Mouse (Mus musculus) kidney, postnatal 4 days (tissue): ENCODE measurements at regions not wholly inside any gene's neighbourhood (a gene's known extent, or its start where the extent isn't known, plus 50 kb on each side); places are given as distances from the start of the nearest gene placed in this dataset.

ENCODE experiments used
- DNase-seq, 2 experiments: peaks; one replicate each; pipeline ENCODE4 v3.0.0; 2021; ENCODE audit warnings: mixed read lengths in 2 of 2

DNA sequence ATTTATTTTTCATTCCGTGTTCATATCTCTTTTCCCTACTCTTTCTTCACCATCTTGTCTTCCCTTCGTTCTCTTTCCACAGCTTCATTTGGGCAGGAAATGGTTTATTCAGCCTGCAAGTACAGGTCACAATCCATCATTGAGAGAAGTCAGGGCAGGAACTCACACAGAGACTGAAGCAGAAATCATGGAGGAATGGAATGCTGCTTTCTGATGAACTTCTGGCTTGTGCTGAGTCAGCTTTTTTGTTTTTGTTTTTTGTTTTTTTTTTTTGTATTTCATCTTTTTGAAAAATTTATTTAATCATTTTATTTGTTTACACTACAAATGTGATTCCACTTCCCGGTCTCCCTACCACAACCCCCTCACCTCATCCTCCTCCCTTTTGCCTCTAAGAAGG is 51.2 kb upstream of the Suclg2 start:
- DNase-seq = no peak

- DNase-seq = no peak
These were observed 83.1 kb upstream of the Suclg2 start for GRCm38 (mm10) chr6:95801651-95802050.

DNA sequence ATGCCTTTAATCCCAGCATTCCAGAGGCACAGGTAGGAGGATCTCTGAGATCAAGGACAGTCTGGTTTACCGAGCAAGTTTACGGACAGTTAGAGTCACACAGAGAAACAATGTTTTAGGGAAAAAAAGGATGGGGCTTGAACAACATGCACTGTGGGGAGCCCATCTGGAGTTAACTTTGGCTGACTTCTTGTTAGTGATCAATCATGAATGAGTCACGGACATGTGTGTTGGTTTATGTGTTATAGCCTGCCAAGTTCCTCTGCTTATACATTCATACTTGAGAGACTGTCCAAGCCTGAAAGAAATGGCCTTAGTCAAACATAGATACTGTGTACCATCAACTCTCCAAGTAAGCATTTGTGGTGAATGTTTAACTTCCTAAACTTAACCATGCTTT is 122.9 kb upstream of the Suclg2 start:
- peak in 1 of 2 experiments; percentile 12 for DNase-seq

- DNase-seq = no peak
These were observed 127.9 kb upstream of the Suclg2 start for GRCm38 (mm10) chr6:95846536-95846935.

DNA sequence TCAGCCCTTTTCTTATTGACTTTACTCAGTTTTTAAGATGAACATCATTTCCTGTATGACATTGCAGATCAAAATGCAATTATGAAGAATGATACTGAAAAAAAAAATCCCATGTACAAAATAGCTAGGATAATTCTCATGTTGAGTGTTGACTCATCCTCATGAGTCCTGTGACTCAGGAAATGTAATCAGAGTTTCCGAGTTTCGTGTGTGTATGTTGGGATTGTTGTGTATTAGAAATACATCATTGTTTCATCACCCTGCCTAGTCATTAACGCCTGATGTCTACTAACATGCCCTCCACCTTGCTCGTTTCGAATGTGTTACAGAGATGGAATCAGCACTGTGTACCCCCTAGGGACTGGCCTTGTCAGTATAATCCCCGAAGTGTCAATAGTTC is 156.9 kb upstream of the Suclg2 start:
- DNase-seq = no peak

GRCm38 (mm10) chr6:95876320-95876719 is 157.7 kb upstream of the Suclg2 start:
- DNase-seq = no peak

GRCm38 (mm10) chr6:95886645-95887044 is 168.0 kb upstream of the Suclg2 start:
- no peak for DNase-seq

DNA sequence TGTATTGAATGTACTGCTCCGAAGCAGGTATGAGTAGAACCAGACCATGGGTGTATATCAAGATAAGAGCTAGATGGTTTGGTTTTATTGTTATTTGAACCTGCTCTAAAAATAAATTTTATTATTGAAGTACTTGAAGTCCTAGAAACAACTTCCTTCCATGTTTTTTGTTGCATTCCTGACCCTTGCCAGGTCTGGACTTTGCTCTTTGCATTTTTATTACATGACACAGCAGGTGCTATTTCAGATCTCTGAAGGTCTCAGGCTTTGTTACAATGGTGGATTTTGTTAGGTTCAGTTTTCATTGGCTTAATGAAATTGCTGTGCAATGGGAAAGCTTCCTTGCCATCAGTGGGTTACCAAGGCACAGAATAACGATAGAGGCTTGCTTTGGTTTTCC is 184.0 kb upstream of the Suclg2 start:
- no peak for DNase-seq

GRCm38 (mm10) chr6:95904085-95904633 is 185.6 kb upstream of the Suclg2 start:
- DNase-seq = no peak

DNA sequence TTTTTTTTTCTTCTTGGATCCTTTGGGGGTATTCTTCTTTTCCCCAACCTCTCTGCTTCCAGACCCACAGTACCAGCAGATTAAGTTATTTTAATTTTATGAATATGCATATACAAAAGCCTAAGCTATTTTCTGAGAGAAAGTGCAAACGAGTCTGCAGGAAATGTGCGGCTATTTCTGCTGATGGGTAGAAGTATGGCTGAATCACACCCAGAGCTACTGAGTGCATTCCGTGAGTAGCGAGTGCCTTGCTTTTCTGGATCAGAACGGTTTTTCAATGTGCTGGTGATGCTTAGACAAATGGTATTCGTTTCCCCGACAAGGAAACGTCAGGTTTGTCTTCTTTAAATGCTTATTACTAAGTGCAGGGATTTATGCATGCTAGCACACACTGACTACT is 186.5 kb upstream of the Suclg2 start:
- DNase-seq = no peak

DNA sequence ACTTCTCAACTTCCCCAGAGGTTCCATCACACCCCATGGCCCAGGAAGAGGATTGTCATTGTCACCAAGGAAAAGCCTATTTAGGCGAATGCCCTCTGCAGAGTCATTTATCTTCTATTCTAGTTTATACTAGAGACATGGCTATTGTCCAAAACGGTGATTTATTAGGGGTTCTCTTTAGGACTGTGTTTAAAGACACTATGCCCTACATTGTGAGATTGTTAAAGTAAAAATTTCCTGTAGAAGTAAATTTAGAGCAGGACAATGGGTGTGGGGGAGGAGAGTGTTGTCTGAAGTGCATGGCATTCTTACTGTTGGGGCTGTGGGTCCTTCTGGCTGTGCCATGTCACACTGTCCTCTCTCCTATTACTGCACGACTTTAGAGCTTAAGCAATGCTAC is 191.2 kb upstream of the Fam19a1 start:
- DNase-seq = no peak

GRCm38 (mm10) chr6:95934561-95934960 is 178.4 kb upstream of the Fam19a1 start:
- no peak for DNase-seq

DNA sequence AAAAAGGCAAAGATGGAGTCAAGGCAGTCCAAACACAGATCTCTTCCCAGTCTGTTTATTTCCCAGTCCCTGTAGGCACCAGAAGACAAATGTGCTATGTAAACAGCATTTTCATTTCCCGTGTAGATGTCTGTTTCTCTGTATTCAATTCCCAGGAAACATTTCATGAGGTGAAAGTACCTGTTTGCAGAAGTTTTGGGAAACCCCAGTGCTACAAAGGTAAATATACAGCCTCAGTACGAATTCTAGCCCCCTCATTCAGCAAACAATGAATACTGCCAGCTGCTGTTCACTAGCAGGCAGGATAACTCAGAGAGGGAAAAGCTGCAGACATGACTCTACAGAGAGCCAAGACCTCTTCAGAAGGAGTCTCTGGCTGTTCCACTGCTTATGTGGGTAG is 176.4 kb upstream of the Fam19a1 start:
- no peak for DNase-seq

DNA sequence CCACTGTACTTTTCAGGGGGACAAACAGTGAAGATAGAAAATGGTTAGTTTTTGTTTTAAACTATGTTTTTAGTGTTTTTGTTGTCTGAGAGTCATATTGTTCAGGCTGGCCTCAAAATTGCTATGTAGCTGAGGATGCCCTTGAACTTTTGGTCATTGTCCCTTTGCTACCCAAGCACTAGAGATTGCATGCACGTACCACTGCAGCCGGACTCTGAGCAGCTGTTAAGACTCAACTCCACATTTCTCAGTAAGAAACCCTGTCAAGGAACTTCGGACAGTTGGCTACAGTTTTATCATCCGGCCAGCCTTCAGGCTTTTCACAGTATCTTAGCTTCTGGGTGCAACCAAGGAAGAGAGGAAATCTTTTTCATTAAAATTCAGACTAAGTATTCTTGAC is 173.9 kb upstream of the Fam19a1 start:
- DNase-seq = peak in 1 of 2 experiments; percentile 20

- no peak for DNase-seq
These were observed 152.2 kb upstream of the Fam19a1 start for GRCm38 (mm10) chr6:95960745-95961144.

- DNase-seq = no peak
These were observed 146.7 kb upstream of the Fam19a1 start for GRCm38 (mm10) chr6:95966231-95966630.

DNA sequence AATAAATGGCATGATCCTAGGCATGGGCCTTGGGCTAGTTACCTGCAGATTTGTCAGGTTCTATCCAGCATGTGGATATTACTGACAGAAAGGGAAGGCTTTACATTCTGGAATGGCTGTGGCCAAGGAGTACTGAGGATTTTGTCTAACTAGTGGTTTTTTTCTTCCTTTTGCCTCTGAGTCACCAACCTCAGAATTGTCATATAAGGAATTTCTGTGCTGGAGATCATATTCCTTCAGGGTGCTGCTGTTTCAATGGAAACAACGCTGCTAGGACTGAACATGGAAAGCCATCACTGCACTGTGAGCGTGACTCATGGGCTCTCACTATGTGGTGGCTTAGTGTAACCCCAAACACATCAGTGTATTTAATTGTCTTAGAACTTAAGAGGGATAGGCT is 137.0 kb upstream of the Fam19a1 start:
- no peak for DNase-seq

GRCm38 (mm10) chr6:95997037-95997436 is 115.9 kb upstream of the Fam19a1 start:
- DNase-seq = no peak

- no peak for DNase-seq
These were observed 115.2 kb upstream of the Fam19a1 start for GRCm38 (mm10) chr6:95997741-95998140.

DNA sequence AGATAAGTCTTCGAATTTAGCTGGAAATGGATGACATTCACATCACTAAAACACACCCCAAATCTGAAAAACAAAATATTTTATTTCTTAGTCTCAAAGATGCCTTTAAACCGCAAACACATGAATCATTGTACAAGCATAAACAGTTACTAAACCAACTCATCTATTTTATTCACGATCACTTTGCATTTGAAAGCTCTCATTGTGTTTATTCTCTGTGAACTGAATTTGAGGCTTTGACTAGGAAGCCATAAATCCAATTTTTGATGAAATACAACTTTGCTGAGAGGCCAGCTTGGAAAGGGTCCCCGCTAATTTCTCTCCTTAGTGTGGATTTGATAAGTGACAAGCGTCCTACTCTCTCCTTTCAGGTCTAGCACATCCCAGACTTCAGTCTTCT is 113.5 kb upstream of the Fam19a1 start:
- no peak for DNase-seq

GRCm38 (mm10) chr6:96000011-96000476 is 112.9 kb upstream of the Fam19a1 start:
- DNase-seq = no peak

DNA sequence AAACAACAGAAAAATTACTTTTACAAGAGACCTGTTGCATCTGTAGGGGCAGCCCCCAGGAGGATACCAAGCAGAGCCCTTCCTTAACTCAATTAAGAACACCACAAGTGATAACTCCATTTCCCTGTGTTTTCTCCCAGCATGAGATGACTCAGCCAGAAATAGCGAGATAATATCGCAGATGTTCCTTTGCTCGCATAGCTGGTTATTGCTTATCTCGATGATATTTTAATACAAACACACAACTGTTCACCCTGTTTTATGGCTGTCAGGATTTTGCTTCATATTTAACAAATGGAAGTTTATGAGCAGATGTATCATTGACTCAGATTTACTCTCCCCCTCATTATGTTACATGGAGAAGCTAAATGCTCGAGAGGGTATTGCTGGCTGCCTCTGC is 101.7 kb upstream of the Fam19a1 start:
- no peak for DNase-seq

GRCm38 (mm10) chr6:96028022-96028704 is 84.8 kb upstream of the Fam19a1 start:
- peak; percentile 26 to 54 for DNase-seq

DNA sequence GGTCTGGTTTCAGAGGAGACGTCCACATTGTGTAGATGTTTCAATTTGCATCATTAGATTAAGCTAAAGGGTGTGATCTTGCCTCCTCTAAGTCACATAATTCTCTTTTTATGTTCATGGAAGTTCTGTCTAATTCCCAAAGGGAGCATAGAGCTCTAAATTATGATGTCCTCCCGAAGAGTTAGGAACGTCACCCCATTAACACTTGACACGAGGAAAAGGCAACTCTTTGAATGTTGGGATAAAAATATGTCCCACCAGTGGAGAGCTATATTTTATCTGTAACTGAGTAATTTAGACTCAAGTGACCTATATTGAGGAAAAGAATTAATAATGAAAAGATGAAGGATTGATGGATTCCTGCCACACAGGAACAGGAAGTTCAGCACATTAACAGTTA is 69.2 kb upstream of the Fam19a1 start:
- no peak for DNase-seq

GRCm38 (mm10) chr6:96053476-96053875 is 59.5 kb upstream of the Fam19a1 start:
- no peak for DNase-seq
